Mouse (Mus musculus): ENCODE measurements around the gene Kdm4a. TPM values are rescaled to one million over a fixed set of nuclear protein-coding genes. Genes with fewer than 3 reads are reported as not detected.
A peak's percentile ranks its signal among the peaks of the same experiment; 100 is the strongest.

Gene Kdm4a
- polyA plus RNA-seq, 1 experiment from 2014 or later, result 51.8 TPM

DNA sequence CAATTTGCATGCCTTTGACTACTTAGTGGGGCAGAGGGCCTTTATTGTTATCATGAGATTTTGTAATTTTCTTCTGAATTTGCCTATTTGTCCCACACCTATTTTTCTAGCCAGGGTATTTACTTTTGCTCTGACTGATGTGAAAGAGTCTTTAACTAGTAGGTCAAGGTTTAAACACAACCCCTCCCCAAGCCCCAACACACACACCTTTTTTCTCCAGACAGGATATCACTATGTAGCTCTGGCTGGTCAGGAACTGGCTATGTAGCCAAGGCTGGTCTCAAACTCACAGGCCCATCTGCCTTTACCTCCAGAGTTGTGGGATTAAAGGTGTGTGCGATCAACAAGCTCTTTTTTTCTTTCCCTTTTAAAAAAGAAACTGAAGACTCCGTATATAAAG lies 19.2 kb upstream of the Kdm4a start:
- H3K4me3 ChIP-seq, result no peak overlapping the region
- no peaks in the 10 kb centered on the region for H3K36me3 ChIP-seq
- no peaks in the 10 kb centered on the region for H3K9me3 ChIP-seq
- H3K9ac ChIP-seq, result no peak overlapping the region
- no peak for ATAC-seq (ENCODE audit: low FRiP score, low read depth)
- no peak overlapping the region for H3K27ac ChIP-seq
- no peaks in the 10 kb centered on the region for H3K27me3 ChIP-seq
- H3K4me2 ChIP-seq (replicated peaks), result no peak overlapping the region
- 90% methylated on average over 2 of the region's 2 CpGs for WGBS
- H3K4me1 ChIP-seq, result no peaks in the 10 kb centered on the region

- Histone ChIP-seq H3K9me3 (no peaks in the 10 kb centered on the region), H3K4me1 (no peaks in the 10 kb centered on the region), H3K27ac (no peak overlapping the region), H3K4me2 (replicated peaks) (no peak overlapping the region), H3K36me3 (no peaks in the 10 kb centered on the region), H3K27me3 (no peaks in the 10 kb centered on the region), H3K9ac (no peak overlapping the region), H3K4me3 (no peak overlapping the region)
- 61% methylated on average over 3 of the region's 3 CpGs for WGBS
- no peak for ATAC-seq (ENCODE audit: low FRiP score, low read depth)
Measured at GRCm38 (mm10) chr4:118198606-118199005, 18.8 kb upstream of the Kdm4a start.

DNA sequence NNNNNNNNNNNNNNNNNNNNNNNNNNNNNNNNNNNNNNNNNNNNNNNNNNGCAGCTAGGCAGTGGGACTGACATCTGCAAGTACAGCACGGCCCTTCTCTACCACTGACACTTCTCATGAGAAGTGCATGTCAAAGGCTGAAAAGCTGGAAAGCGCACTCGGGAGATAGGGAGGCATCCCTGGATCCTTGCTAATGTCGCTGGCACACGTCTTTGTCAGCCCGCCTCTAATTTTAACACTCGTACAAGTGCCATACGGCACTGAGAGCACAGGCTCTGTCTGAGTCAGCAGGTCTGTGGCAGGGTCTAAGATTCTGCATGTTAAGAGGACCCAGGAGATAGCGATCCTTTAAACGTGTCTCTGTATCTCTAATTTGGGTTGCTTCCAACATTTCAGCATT lies 16.3 kb upstream of the Kdm4a start:
- no peak for ATAC-seq (ENCODE audit: low FRiP score, low read depth)
- 83% methylated on average over 10 of the region's 10 CpGs for WGBS
- no peak overlapping the region for H3K4me2 ChIP-seq (replicated peaks)
- no peaks in the 10 kb centered on the region for H3K9me3 ChIP-seq
- no peaks in the 10 kb centered on the region for H3K27me3 ChIP-seq
- H3K27ac ChIP-seq, result no peak overlapping the region
- H3K4me3 ChIP-seq, result no peak overlapping the region
- no peaks in the 10 kb centered on the region for H3K36me3 ChIP-seq
- no peak overlapping the region for H3K9ac ChIP-seq
- no peaks in the 10 kb centered on the region for H3K4me1 ChIP-seq

DNA sequence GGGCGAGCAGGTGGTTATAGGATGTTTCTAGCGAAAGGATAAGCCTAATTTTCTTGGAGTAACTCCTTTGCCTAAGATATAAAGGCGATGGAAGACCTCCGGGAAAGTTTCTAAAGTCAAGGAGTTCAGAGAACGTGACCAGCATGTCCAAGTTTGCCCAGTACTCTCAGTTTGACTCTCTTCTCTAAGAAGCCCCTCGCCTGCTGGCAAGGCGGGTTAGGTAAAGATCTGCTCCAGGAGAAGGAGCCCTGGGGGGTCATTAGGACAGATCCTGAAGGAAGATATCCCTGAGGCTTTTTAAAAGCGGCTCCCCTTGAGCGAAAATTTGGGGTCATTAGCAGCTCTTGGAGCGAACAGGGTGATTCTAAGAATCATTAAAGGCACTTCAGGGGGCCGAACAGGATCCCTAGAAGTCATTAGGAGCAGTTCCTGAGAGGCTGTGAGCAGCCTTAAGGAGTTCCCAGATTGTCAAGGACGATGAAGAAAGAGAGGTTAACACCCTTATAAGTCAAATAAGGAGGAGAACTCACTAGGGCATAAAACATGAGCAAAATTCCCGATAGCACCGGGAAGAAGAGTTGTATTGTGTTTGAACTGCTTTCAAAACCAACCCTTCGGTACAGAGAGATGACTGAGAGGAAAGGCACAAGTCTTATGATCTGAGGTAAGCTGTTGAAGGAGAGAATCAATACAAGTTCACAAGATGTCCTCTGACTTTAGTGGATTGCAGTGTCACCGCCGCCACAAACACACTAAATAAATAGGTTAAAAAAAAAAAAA lies 648 bp upstream of the Kdm4a start:
- H3K4me1 ChIP-seq, result peaks cover 15% of the 10 kb centered on the region
- 16% methylated on average over 17 of the region's 17 CpGs for WGBS

GRCm38 (mm10) chr4:118178952-118179466 lies 834 bp downstream of the Kdm4a start:
- Histone ChIP-seq H3K27ac (peak overlapping the region; percentile 92), H3K4me3 (peak overlapping the region; percentile 72), H3K9me3 (no peaks in the 10 kb centered on the region), H3K9ac (peak overlapping the region; percentile 83), H3K27me3 (no peaks in the 10 kb centered on the region), H3K4me1 (peaks cover 15% of the 10 kb centered on the region), H3K36me3 (peaks cover 34% of the 10 kb centered on the region), H3K4me2 (replicated peaks) (peak overlapping the region; percentile 68)
- WGBS, result 2% methylated on average over 12 of the region's 12 CpGs
- ATAC-seq (ENCODE audit: low FRiP score, low read depth), result no peak

More for the DNA sequence above, 648 bp upstream of the Kdm4a start:
- H3K27me3 ChIP-seq, result no peaks in the 10 kb centered on the region
- H3K4me3 ChIP-seq, result peak overlapping the region; percentile 72
- peak overlapping the region; percentile 92 for H3K27ac ChIP-seq
- peak overlapping the region; percentile 80 for H3K4me2 ChIP-seq (replicated peaks)
- no peak for ATAC-seq (ENCODE audit: low FRiP score, low read depth)
- H3K9me3 ChIP-seq, result no peaks in the 10 kb centered on the region
- peaks cover 19% of the 10 kb centered on the region for H3K36me3 ChIP-seq
- peak overlapping the region; percentile 70 for H3K9ac ChIP-seq

GRCm38 (mm10) chr4:118172461-118172860 lies 7.4 kb downstream of the Kdm4a start:
- 94% methylated on average over 12 of the region's 12 CpGs for WGBS
- Histone ChIP-seq H3K4me1 (no peaks in the 10 kb centered on the region), H3K27me3 (no peaks in the 10 kb centered on the region), H3K9me3 (no peaks in the 10 kb centered on the region), H3K9ac (no peak overlapping the region), H3K27ac (no peak overlapping the region), H3K4me2 (replicated peaks) (no peak overlapping the region), H3K36me3 (peaks cover 100% of the 10 kb centered on the region), H3K4me3 (no peak overlapping the region)
- ATAC-seq (ENCODE audit: low FRiP score, low read depth), result no peak

- Histone ChIP-seq H3K27me3 (no peaks in the 10 kb centered on the region), H3K4me3 (no peak overlapping the region), H3K4me1 (no peaks in the 10 kb centered on the region), H3K27ac (no peak overlapping the region), H3K36me3 (peaks cover 100% of the 10 kb centered on the region), H3K4me2 (replicated peaks) (no peak overlapping the region), H3K9ac (no peak overlapping the region), H3K9me3 (no peaks in the 10 kb centered on the region)
- no peak for ATAC-seq (ENCODE audit: low FRiP score, low read depth)
- 86% methylated on average over 9 of the region's 9 CpGs for WGBS
Measured at GRCm38 (mm10) chr4:118171006-118171405, 8.8 kb downstream of the Kdm4a start.

GRCm38 (mm10) chr4:118162123-118162522 lies 17.7 kb downstream of the Kdm4a start:
- no peaks in the 10 kb centered on the region for H3K27me3 ChIP-seq

GRCm38 (mm10) chr4:118157666-118158065 lies 22.2 kb downstream of the Kdm4a start:
- 96% methylated on average over 3 of the region's 3 CpGs for WGBS
- no peaks in the 10 kb centered on the region for H3K9me3 ChIP-seq
- no peak for ATAC-seq (ENCODE audit: low FRiP score, low read depth)
- no peak overlapping the region for H3K4me2 ChIP-seq (replicated peaks)
- H3K9ac ChIP-seq, result no peak overlapping the region
- H3K4me3 ChIP-seq, result no peak overlapping the region
- peaks cover 97% of the 10 kb centered on the region for H3K36me3 ChIP-seq
- H3K27me3 ChIP-seq, result no peaks in the 10 kb centered on the region
- H3K4me1 ChIP-seq, result no peaks in the 10 kb centered on the region
- no peak overlapping the region for H3K27ac ChIP-seq

More at GRCm38 (mm10) chr4:118162123-118162522, 17.7 kb downstream of the Kdm4a start:
- ATAC-seq (ENCODE audit: low FRiP score, low read depth), result no peak
- WGBS, result 95% methylated on average over 12 of the region's 12 CpGs
- Histone ChIP-seq H3K9ac (no peak overlapping the region), H3K4me1 (no peaks in the 10 kb centered on the region), H3K9me3 (no peaks in the 10 kb centered on the region), H3K4me3 (no peak overlapping the region), H3K36me3 (peaks cover 94% of the 10 kb centered on the region), H3K27ac (no peak overlapping the region), H3K4me2 (replicated peaks) (no peak overlapping the region)

- Histone ChIP-seq H3K4me1 (no peaks in the 10 kb centered on the region), H3K9ac (no peak overlapping the region), H3K9me3 (no peaks in the 10 kb centered on the region), H3K36me3 (peaks cover 96% of the 10 kb centered on the region), H3K4me2 (replicated peaks) (no peak overlapping the region), H3K27me3 (no peaks in the 10 kb centered on the region), H3K4me3 (no peak overlapping the region), H3K27ac (no peak overlapping the region)
- ATAC-seq (ENCODE audit: low FRiP score, low read depth), result no peak
- WGBS, result 94% methylated on average over 15 of the region's 15 CpGs
Measured at GRCm38 (mm10) chr4:118156559-118156958, 23.3 kb downstream of the Kdm4a start.

- no peaks in the 10 kb centered on the region for H3K4me1 ChIP-seq
- 93% methylated on average over 5 of the region's 5 CpGs for WGBS
- peaks cover 95% of the 10 kb centered on the region for H3K36me3 ChIP-seq
- no peak overlapping the region for H3K9ac ChIP-seq
- H3K27me3 ChIP-seq, result no peaks in the 10 kb centered on the region
- H3K4me3 ChIP-seq, result no peak overlapping the region
- H3K9me3 ChIP-seq, result no peaks in the 10 kb centered on the region
- no peak overlapping the region for H3K27ac ChIP-seq
- ATAC-seq (ENCODE audit: low FRiP score, low read depth), result no peak
- H3K4me2 ChIP-seq (replicated peaks), result no peak overlapping the region
Measured at GRCm38 (mm10) chr4:118154889-118155288, 25.0 kb downstream of the Kdm4a start.

DNA sequence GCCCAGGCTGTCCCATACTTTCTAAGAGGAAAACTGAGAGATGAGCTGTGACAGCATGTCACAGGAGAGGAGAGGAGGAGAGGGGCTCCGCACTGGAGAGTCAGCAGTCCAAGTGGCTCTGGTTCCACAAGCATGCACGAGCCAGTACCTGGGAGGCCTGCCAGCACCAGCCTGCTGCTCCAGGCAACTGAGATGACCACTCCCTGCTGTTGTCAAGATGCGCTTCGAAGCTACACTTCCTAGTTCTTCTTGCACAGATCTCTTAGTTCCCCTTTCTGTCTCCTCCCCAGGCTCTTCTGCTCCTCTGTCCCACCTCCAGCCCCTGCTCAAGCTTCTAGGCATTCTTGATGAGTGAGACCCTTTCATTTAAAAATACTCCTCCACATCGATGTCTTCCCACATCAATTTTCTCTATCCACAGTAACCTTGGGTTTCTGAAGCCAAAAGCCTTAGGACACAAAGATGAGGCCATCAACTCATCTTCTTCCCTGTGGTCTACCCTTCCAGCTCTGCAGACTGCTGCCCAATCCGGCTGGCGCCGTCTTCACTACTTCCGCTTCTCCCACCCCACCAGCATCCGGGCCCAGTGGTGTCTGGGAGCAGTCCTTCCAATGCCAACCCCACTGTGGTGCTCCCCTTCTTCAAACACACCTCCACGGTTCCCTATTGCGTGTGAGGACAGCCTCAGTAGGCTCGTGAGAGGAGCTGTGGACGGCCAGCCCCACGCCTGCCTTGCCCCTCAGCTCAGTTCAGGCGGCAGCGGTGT lies 27.6 kb downstream of the Kdm4a start:
- no peak for ATAC-seq (ENCODE audit: low FRiP score, low read depth)
- Histone ChIP-seq H3K9me3 (no peaks in the 10 kb centered on the region), H3K4me3 (no peak overlapping the region), H3K9ac (no peak overlapping the region), H3K4me1 (no peaks in the 10 kb centered on the region), H3K36me3 (peaks cover 96% of the 10 kb centered on the region), H3K27me3 (no peaks in the 10 kb centered on the region), H3K4me2 (replicated peaks) (no peak overlapping the region), H3K27ac (no peak overlapping the region)
- 93% methylated on average over 17 of the region's 17 CpGs for WGBS

All from limb, embryonic 13.5 days (tissue).